Mouse (Mus musculus): ENCODE measurements at regions not wholly inside any gene's neighbourhood (a gene's known extent, or its start where the extent isn't known, plus 50 kb on each side); places are given as distances from the start of the nearest gene placed in this dataset.

DNA sequence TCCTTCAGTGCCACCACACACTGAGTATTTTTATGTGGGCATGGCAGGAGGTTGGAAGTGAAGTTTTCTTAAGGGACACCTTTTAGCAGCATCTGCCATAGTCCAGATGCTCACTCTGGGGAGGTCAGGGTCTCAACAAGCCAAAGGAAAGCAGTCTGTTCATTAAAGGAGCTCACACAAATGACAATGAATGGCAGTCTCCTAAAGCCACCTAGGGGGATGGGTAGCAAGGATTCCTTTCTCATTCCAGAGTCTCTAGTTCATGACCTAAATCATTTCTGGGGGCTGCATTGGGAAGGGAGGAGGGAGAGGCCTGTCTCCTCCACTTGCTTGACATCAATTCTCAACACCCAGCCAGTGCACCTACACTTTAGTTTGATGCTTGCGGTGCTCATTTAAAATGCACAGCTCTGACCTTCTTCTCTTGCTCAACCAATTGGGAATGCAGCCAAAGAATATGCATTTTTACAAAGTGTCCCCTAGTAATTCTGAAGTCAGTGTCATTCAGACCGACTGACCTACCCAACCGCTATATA lies 232.6 kb downstream of the Pik3r1 start:
- no peak for TF ChIP-seq CTCF (IDR thresholded peaks at IDR 0.05)
- no peak for TF ChIP-seq EP300 (IDR thresholded peaks at IDR 0.05)
